Mouse (Mus musculus) brain, embryonic 14.5 days (tissue): ENCODE results near the gene Duox2.

Source experiments
- CTCF ChIP-seq: fragments of 200-500 bp; IDR thresholded peaks from 2 replicates; pipeline ENCODE4 v1.5.1; 2012; ENCODE audit warnings: inconsistent platforms, mild to moderate bottlenecking, moderate library complexity, borderline replicate concordance; ENCODE audit not compliant: insufficient read depth, insufficient read length; ENCODE audit errors: extremely low read depth
- POLR2A ChIP-seq: fragments of 200-500 bp; IDR thresholded peaks from 2 replicates; pipeline ENCODE4 v1.6.1; 2012; ENCODE audit warnings: mild to moderate bottlenecking, inconsistent platforms, borderline replicate concordance; ENCODE audit not compliant: poor library complexity, insufficient read depth, insufficient read length, severe bottlenecking; ENCODE audit errors: extremely low read depth

- TF ChIP-seq CTCF (no peak), POLR2A (no peak)
These were observed 62.8 kb downstream of the Duox2 start for GRCm38 (mm10) chr2:122235425-122235824.
